Mouse (Mus musculus): ENCODE results near the gene Chn2.

DNA sequence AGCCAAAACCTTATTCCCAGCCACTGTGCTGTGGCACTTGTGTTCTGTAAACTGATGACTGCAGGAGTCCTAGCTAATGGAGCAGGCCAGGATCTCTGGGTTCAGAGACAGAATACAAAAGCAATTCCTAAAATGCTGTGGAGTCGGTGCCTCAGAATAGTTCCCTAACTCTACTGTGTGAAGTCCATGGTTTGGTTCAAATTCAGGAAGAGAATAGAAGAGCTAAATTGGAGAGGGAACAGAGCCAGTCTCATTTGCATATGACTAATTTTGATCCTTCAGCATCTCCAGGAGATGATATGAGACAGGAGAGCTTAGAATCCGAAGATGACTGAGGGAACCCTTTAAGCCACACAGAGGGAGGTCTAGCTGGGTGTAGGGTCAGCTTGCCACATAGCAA is 90.2 kb downstream of the Chn2 start:
- TF ChIP-seq POLR2A (IDR thresholded peaks at IDR 0.05; ENCODE audit: low read depth, low read length) = no peak
- no peak for TF ChIP-seq CTCF (conservative IDR thresholded peaks at IDR 0.05; ENCODE audit: insufficient read depth, insufficient read length, low read depth, low read length)

Data from kidney, adult 2 months (tissue).